Mouse (Mus musculus): Measurements from ENCODE around the gene Wipi1. TPM values are rescaled to one million over a fixed set of nuclear protein-coding genes. Genes with fewer than 3 reads are reported as not detected.

The Wipi1 gene
- polyA plus RNA-seq, 1 experiment from 2014 or later: 12.3 TPM

DNA sequence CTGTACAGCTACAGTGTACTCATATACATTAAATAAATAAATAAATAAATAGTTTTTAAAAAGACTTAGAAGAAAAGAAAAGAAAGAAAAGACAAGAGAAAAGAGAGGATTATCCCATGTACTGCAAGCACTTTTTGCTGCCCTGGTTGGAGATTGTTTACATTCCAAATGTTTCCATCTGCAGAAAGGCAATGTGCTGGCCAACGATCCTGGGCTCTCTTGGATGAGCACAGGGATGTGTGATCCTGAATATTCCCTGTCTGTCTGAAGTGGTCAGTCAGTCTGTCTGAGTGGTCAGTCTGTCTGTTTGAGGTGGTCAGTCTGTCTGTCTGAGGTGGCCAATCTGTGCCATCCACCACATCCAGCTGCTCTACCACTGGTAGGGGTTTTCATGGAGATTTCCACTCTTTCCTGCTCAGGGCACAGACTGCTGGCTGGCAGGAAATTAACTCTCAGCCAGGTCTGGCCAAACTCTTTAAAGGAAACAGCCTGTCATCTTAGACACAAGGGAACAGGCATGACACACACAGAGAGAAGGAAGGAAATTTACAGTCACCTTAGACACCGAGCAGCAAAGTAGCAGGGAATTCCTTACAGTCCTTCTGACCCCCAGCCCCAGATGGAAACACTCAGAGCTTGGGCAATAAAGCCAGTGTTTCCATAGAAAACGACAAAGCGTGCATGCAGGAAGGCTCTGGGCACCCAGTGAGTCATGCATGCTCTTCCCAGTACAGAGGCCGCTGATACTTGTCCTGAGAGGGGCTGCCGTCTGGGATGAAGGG is 18.4 kb downstream of the Wipi1 start:
- Histone ChIP-seq H3K9ac (ENCODE audit: low read depth, low read length) (no peak overlapping the region), H3K4me3 (ENCODE audit: low read depth, low read length) (no peak overlapping the region), H3K27ac (ENCODE audit: low read depth, low read length) (no peak overlapping the region), H3K36me3 (ENCODE audit: control insufficient read depth, insufficient read depth, low read length) (no peaks in the 10 kb centered on the region), H3K4me2 (replicated peaks; ENCODE audit: low read depth, low read length) (no peak overlapping the region), H3K4me1 (replicated peaks; ENCODE audit: control insufficient read depth, insufficient read depth, low read length) (no peaks in the 10 kb centered on the region; the same call in 1 of the 2 replicates), H3K9me3 (ENCODE audit: control insufficient read depth, low read length) (no peaks in the 10 kb centered on the region), H3K27me3 (ENCODE audit: control insufficient read depth, insufficient read depth, low read length) (no peaks in the 10 kb centered on the region)
- ATAC-seq (ENCODE audit: low FRiP score) (no peak), DNase-seq (ENCODE audit: low spot score) (no peak)
- WGBS: 66% methylated on average over 6 of the region's 6 CpGs

DNA sequence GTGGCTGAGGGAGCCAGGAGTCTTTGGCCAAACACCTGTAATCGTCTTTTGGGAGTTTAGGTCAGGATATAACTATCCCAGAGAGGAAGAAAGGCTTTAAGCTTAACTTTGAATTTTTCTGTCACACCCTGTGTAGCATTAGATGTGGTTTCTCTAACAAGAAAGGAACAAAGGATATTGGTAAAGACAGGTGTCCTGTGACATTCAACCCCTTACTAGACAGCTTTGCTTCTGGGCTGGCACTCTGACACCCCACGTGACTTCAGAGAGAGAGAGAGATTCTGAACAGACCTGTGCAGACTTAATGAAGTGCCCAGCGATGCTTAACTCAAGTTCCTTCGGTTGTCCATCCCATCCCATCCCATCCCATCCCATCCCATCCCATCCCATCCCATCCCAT is 20.3 kb downstream of the Wipi1 start:
- ATAC-seq (ENCODE audit: low FRiP score): no peak
- WGBS: 82% methylated on average over 4 of the region's 4 CpGs
- Histone ChIP-seq H3K4me1 (replicated peaks; ENCODE audit: control insufficient read depth, insufficient read depth, low read length) (no peaks in the 10 kb centered on the region; the same call in 1 of the 2 replicates), H3K27ac (ENCODE audit: low read depth, low read length) (no peak overlapping the region), H3K4me3 (ENCODE audit: low read depth, low read length) (no peak overlapping the region), H3K4me2 (replicated peaks; ENCODE audit: low read depth, low read length) (no peak overlapping the region), H3K27me3 (ENCODE audit: control insufficient read depth, insufficient read depth, low read length) (no peaks in the 10 kb centered on the region), H3K36me3 (ENCODE audit: control insufficient read depth, insufficient read depth, low read length) (no peaks in the 10 kb centered on the region), H3K9me3 (ENCODE audit: control insufficient read depth, low read length) (no peaks in the 10 kb centered on the region), H3K9ac (ENCODE audit: low read depth, low read length) (no peak overlapping the region)
- DNase-seq (ENCODE audit: low spot score): no peak

DNA sequence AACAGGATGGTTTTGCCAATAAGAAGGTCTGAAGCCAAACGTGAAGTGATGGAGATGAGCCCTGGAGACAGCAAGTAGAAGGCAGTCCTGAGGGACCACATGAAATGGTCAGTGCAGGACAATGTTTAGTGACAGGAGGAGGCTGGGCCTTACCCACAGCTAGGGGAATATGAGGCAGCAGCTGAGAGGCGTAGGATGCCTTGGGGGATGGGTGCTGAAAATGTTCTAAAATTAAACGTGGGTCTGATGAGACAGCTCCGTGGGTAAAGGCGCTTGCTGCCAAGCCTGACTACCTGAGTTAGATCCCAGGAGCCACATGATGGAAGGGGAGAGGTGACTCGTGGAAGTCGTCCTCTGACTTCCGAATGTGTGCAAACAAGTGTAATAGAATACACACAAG is 21.8 kb downstream of the Wipi1 start:
- no peaks in the 10 kb centered on the region for H3K36me3 ChIP-seq (ENCODE audit: control insufficient read depth, insufficient read depth, low read length)
- 82% methylated on average over 8 of the region's 8 CpGs for WGBS
- H3K27me3 ChIP-seq (ENCODE audit: control insufficient read depth, insufficient read depth, low read length): no peaks in the 10 kb centered on the region
- no peak for DNase-seq (ENCODE audit: low spot score)
- H3K4me3 ChIP-seq (ENCODE audit: low read depth, low read length): no peak overlapping the region
- no peak overlapping the region for H3K27ac ChIP-seq (ENCODE audit: low read depth, low read length)
- no peak for ATAC-seq (ENCODE audit: low FRiP score)
- H3K9me3 ChIP-seq (ENCODE audit: control insufficient read depth, low read length): no peaks in the 10 kb centered on the region
- no peak overlapping the region for H3K9ac ChIP-seq (ENCODE audit: low read depth, low read length)
- H3K4me1 ChIP-seq (replicated peaks; ENCODE audit: control insufficient read depth, insufficient read depth, low read length): no peaks in the 10 kb centered on the region; the same call in 1 of the 2 replicates
- H3K4me2 ChIP-seq (replicated peaks; ENCODE audit: low read depth, low read length): no peak overlapping the region

DNA sequence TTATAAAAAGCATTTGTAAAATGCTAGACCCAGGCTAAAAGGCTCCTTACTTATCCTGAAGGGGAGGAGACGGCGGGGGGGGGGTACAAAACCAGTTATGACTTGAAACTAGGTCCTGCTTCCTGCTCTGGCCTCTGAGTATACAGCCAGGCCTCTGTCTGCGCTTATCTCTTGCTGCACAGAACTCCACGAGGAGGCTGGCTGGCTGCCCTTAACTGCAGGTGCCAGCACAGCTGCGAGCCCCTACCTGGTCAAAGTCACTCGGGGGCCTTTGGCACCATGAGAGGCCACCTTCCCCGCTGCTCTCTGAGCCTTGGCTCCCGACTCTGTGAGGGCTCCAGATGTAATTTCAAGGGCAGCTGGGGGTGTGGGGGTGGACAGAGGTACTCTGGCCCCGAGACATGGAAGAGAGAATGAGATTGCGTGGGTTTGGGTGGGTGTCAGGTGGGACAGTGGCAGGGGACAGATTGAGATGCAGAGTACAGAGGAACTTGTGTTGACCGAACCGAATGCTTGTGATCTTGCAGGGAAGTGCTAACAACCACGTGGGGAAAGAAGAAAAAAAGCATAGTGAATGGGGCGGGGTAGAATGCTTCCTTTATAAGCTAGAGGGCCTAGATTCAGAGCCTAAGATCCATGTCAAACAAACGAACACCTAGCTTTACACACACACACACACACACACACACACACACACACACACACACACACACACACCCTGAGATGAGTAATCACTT is 24.0 kb downstream of the Wipi1 start:
- WGBS: 75% methylated on average over 15 of the region's 15 CpGs
- H3K9me3 ChIP-seq (ENCODE audit: control insufficient read depth, low read length): no peaks in the 10 kb centered on the region
- ATAC-seq (ENCODE audit: low FRiP score) (no peak), DNase-seq (ENCODE audit: low spot score) (no peak)
- no peaks in the 10 kb centered on the region for H3K27me3 ChIP-seq (ENCODE audit: control insufficient read depth, insufficient read depth, low read length)
- no peaks in the 10 kb centered on the region for H3K4me1 ChIP-seq (replicated peaks; ENCODE audit: control insufficient read depth, insufficient read depth, low read length)
- H3K4me3 ChIP-seq (ENCODE audit: low read depth, low read length): no peak overlapping the region
- H3K4me2 ChIP-seq (replicated peaks; ENCODE audit: low read depth, low read length): no peak overlapping the region
- H3K27ac ChIP-seq (ENCODE audit: low read depth, low read length): no peak overlapping the region
- H3K9ac ChIP-seq (ENCODE audit: low read depth, low read length): no peak overlapping the region
- H3K36me3 ChIP-seq (ENCODE audit: control insufficient read depth, insufficient read depth, low read length): no peaks in the 10 kb centered on the region

DNA sequence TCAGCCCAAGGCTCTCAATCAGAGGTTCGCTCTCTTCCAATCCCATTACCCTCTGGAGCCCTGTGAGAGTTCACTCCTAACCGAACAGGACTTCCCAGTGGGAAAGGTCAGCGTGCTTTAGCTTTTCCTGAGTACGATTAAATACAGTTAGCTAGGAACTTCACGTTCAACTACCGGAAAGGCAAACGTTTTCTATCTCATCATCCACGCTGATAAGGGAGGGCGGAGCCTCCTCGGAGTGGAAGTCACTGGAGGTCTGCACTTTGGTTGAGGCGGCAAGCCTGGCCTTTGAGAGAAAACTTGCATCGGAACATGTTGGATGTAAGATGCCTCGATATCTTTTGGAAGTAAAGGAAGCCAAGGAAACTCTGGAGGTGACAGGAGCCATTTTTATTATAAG is 24.7 kb downstream of the Wipi1 start:
- H3K9me3 ChIP-seq (ENCODE audit: control insufficient read depth, low read length): no peaks in the 10 kb centered on the region
- no peak overlapping the region for H3K9ac ChIP-seq (ENCODE audit: low read depth, low read length)
- no peak overlapping the region for H3K4me3 ChIP-seq (ENCODE audit: low read depth, low read length)
- no peaks in the 10 kb centered on the region for H3K27me3 ChIP-seq (ENCODE audit: control insufficient read depth, insufficient read depth, low read length)
- 63% methylated on average over 13 of the region's 13 CpGs for WGBS
- no peaks in the 10 kb centered on the region for H3K36me3 ChIP-seq (ENCODE audit: control insufficient read depth, insufficient read depth, low read length)
- no peaks in the 10 kb centered on the region for H3K4me1 ChIP-seq (replicated peaks; ENCODE audit: control insufficient read depth, insufficient read depth, low read length)
- no peak for DNase-seq (ENCODE audit: low spot score)
- no peak for ATAC-seq (ENCODE audit: low FRiP score)
- no peak overlapping the region for H3K4me2 ChIP-seq (replicated peaks; ENCODE audit: low read depth, low read length)
- no peak overlapping the region for H3K27ac ChIP-seq (ENCODE audit: low read depth, low read length)

DNA sequence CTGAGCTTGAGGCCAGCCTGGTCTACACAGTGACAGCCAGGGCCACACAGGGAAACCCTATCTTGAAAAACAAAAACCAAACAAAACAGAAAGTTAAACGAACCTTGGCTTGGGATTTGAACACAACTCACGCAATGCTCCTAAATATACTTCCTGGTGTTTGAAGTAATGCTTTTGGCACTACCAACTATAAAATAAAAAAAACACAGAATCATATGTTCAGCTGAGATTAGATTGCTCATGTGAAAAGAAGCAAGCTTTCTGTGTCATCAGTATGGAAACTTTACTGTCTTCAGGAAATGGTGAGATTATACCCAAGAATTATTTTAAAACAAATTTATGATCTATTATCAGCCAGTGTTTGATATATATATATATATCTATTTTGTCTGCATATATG is 25.3 kb downstream of the Wipi1 start:
- no peak for DNase-seq (ENCODE audit: low spot score)
- ATAC-seq (ENCODE audit: low FRiP score): no peak
- WGBS: 77% methylated on average over 2 of the region's 2 CpGs
- Histone ChIP-seq H3K4me2 (replicated peaks; ENCODE audit: low read depth, low read length) (no peak overlapping the region), H3K36me3 (ENCODE audit: control insufficient read depth, insufficient read depth, low read length) (no peaks in the 10 kb centered on the region), H3K4me3 (ENCODE audit: low read depth, low read length) (no peak overlapping the region), H3K27me3 (ENCODE audit: control insufficient read depth, insufficient read depth, low read length) (no peaks in the 10 kb centered on the region), H3K27ac (ENCODE audit: low read depth, low read length) (no peak overlapping the region), H3K9ac (ENCODE audit: low read depth, low read length) (no peak overlapping the region), H3K4me1 (replicated peaks; ENCODE audit: control insufficient read depth, insufficient read depth, low read length) (no peaks in the 10 kb centered on the region), H3K9me3 (ENCODE audit: control insufficient read depth, low read length) (no peaks in the 10 kb centered on the region)

DNA sequence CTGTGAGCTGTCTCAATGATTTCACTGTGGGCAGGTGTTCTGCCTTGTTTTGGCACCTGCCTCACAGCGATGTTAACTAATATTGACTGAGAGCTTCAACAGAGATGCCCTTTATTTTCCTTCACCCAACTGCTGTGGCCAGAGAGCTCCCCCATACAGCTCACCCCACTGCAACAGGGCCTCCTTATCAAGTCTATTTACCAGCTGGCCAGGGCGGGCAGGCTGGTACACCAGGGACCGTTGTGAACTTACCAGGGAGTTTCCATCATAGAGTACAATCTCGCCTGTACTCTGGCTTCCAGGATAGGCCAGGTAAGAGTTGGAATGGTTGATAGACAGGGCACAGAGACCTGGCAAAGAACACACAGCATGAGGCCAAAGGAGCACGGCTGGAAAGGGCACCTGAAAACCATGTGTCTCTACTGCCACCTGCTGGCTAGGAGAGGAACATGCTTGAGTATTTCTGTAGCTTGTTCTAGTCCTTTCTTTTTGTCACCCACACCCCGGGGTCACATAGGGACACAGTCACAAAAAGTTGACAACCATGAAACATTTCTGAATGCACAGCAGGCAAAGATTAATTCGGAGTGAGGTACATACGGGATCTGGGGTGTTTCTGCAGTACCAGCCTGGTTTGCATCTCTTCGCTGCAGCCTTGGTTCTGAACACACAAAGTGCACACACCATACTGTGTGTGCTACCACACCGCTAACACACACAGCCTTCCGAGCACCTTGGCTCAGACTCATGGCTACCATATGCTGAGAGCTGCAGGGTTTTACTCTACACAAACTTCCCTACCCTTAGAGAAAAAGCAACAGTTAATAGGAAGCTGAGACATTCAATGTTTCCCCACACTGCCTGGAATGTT is 26.7 kb downstream of the Wipi1 start:
- H3K4me1 ChIP-seq (replicated peaks; ENCODE audit: control insufficient read depth, insufficient read depth, low read length): no peaks in the 10 kb centered on the region
- no peak overlapping the region for H3K4me2 ChIP-seq (replicated peaks; ENCODE audit: low read depth, low read length)
- ATAC-seq (ENCODE audit: low FRiP score) (peak; percentile 70), DNase-seq (ENCODE audit: low spot score) (peak; percentile 84)
- no peak overlapping the region for H3K4me3 ChIP-seq (ENCODE audit: low read depth, low read length)
- no peaks in the 10 kb centered on the region for H3K36me3 ChIP-seq (ENCODE audit: control insufficient read depth, insufficient read depth, low read length)
- H3K9me3 ChIP-seq (ENCODE audit: control insufficient read depth, low read length): no peaks in the 10 kb centered on the region
- 48% methylated on average over 11 of the region's 11 CpGs for WGBS
- H3K27ac ChIP-seq (ENCODE audit: low read depth, low read length): no peak overlapping the region
- H3K9ac ChIP-seq (ENCODE audit: low read depth, low read length): no peak overlapping the region
- H3K27me3 ChIP-seq (ENCODE audit: control insufficient read depth, insufficient read depth, low read length): no peaks in the 10 kb centered on the region

DNA sequence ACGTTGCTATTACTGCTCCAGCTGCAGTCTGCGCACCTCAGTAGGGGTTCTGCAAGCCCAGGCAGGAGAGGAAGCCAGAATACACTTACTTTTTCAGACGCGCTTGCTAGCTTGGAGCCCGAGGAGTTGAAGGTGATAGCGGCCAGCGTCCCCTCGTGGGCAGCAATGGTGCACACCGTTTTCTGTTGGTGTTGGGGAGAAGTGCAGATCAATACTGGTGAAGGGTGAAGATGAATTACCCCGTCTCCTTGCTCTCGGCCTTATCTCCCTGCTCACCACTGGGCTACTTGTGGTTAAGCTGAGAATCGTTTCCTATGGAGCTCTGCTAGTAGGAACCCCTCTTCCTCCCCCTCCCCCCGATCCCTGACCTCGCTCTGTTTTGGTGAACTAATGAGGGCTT is 27.8 kb downstream of the Wipi1 start:
- ATAC-seq (ENCODE audit: low FRiP score): no peak
- Histone ChIP-seq H3K9me3 (ENCODE audit: control insufficient read depth, low read length) (no peaks in the 10 kb centered on the region), H3K4me2 (replicated peaks; ENCODE audit: low read depth, low read length) (no peak overlapping the region), H3K27me3 (ENCODE audit: control insufficient read depth, insufficient read depth, low read length) (no peaks in the 10 kb centered on the region), H3K4me3 (ENCODE audit: low read depth, low read length) (no peak overlapping the region), H3K27ac (ENCODE audit: low read depth, low read length) (no peak overlapping the region), H3K36me3 (ENCODE audit: control insufficient read depth, insufficient read depth, low read length) (no peaks in the 10 kb centered on the region), H3K4me1 (replicated peaks; ENCODE audit: control insufficient read depth, insufficient read depth, low read length) (no peaks in the 10 kb centered on the region), H3K9ac (ENCODE audit: low read depth, low read length) (no peak overlapping the region)
- WGBS: 74% methylated on average over 14 of the region's 14 CpGs
- DNase-seq (ENCODE audit: low spot score): no peak
